Comparison of ENCODE assay signal across 8 mouse cellular contexts in the genomic region with DNA sequence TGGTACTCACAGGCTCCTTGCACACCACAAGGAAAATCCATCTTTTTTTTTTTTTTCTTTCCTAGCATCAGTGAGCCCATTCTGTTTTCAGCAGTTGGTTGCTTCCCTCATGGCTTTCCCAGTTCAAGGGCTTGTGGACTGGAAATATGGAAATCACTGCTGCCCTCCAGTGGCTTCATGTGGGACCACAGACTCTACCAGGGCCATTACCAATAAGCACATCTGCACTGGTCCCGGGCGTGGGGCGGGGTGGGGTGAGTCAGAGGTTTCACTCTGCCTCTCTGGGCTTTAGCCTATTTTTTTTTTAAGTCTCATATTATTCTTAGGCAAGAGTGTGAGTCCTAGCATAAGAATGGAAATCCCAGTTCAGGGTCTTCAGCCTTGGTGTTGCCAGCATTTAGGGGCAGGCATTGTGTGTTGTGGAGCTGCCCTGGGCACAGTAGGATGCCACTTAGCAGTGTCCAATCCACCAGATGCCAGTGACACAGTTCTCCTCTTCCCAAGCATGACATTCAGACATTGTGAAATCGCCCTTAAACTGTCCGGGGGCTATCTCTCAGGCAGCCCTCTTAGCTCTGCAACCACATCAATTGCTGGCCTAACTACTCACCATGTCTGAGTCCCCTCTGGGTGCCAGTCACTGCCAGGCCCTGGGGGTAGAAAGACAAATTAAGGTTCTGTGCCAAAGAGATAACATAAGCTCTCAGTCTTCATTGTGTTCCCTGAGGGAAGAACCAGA.
A peak's percentile ranks its signal among the peaks of the same experiment; 100 is the strongest.
DNase-seq lines count a peak whose midpoint lies in the region; ATAC-seq and TF ChIP-seq lines count a peak whose summit lies in the region.

No protein-coding gene starts in this region.

- H3K4me2 ChIP-seq in kidney, embryonic 14.5 days (replicated peaks; ENCODE audit: low read depth, low read length), result no peak overlapping the region
- no peak overlapping the region for H3K4me2 ChIP-seq in limb, embryonic 14.5 days (replicated peaks; ENCODE audit: low read depth, low read length, severe bottlenecking)

- no peaks in the 10 kb centered on the region for H3K36me3 ChIP-seq in E14TG2a.4 (ENCODE audit: insufficient read depth, low read length)
- H3K36me3 ChIP-seq in kidney, embryonic 14.5 days (ENCODE audit: control insufficient read depth, insufficient read depth, low read length), result no peaks in the 10 kb centered on the region
- no peaks in the 10 kb centered on the region for H3K36me3 ChIP-seq in limb, embryonic 14.5 days (ENCODE audit: control insufficient read depth, insufficient read depth, low read length)

- peak; percentile 90 for DNase-seq in brain, adult 2 months (ENCODE audit: low read depth, low spot score)
- peak; percentile 82 to 86 for DNase-seq in heart, adult 9 months (ENCODE audit: low spot score in 2 of 2)
- peak; percentile 67 for DNase-seq in limb, embryonic 14.5 days (ENCODE audit: low spot score)
- DNase-seq in natural killer cell, adult 2 months (ENCODE audit: low spot score in 2 of 2), result peak; percentile 65 to 71
- peak; percentile 34 for DNase-seq in testis, postnatal 14 days (ENCODE audit: low spot score)

- 0 out of 2 replicates have a peak, but pooled peaks have one; percentile 48 for ATAC-seq in erythroblast, adult 5-6 weeks (replicated peaks; ENCODE audit: low FRiP score, poor library complexity, severe bottlenecking)
- ATAC-seq in kidney, embryonic 14.5 days (ENCODE audit: low FRiP score, low TSS enrichment), result peak; percentile 26; the same call in 1 of the 2 replicates
- peak; percentile 51; the same call in 1 of the 2 replicates for ATAC-seq in limb, embryonic 14.5 days (ENCODE audit: low FRiP score, low read depth)

- TF ChIP-seq POLR2A in limb, embryonic 14.5 days (IDR thresholded peaks at IDR 0.05; ENCODE audit: borderline replicate concordance, extremely low read depth, insufficient read depth, insufficient read length), result no peak

- no peaks in the 10 kb centered on the region for H3K9me3 ChIP-seq in E14TG2a.4 (ENCODE audit: low read length)
- H3K9me3 ChIP-seq in kidney, embryonic 14.5 days (ENCODE audit: control insufficient read depth, low read length), result no peaks in the 10 kb centered on the region
- no peaks in the 10 kb centered on the region for H3K9me3 ChIP-seq in limb, embryonic 14.5 days (ENCODE audit: control insufficient read depth, low read length)

- no peak overlapping the region for H3K27ac ChIP-seq in kidney, embryonic 14.5 days (ENCODE audit: low read depth, low read length)
- H3K27ac ChIP-seq in limb, embryonic 14.5 days (replicated peaks; ENCODE audit: low read depth, low read length), result no peak overlapping the region

- peaks cover 92% of the 10 kb centered on the region for H3K4me1 ChIP-seq in E14TG2a.4 (replicated peaks; ENCODE audit: low read depth, low read length)
- H3K4me1 ChIP-seq in kidney, embryonic 14.5 days (ENCODE audit: control insufficient read depth, insufficient read depth, low read length), result 0 out of 2 replicates have a peak, but pooled peaks cover 3% of the 10 kb centered on the region
- H3K4me1 ChIP-seq in limb, embryonic 14.5 days (ENCODE audit: control insufficient read depth, insufficient read depth, low read length), result peaks cover 9% of the 10 kb centered on the region

- no peaks in the 10 kb centered on the region for H3K27me3 ChIP-seq in E14TG2a.4 (ENCODE audit: insufficient read depth, low read length)
- H3K27me3 ChIP-seq in kidney, embryonic 14.5 days (ENCODE audit: control insufficient read depth, insufficient read depth, low read length), result no peaks in the 10 kb centered on the region
- no peaks in the 10 kb centered on the region for H3K27me3 ChIP-seq in limb, embryonic 14.5 days (ENCODE audit: control insufficient read depth, insufficient read depth, low read length)

- H3K9ac ChIP-seq in kidney, embryonic 14.5 days (ENCODE audit: low read depth, low read length), result no peak overlapping the region
- H3K9ac ChIP-seq in limb, embryonic 14.5 days (ENCODE audit: low read depth, low read length, severe bottlenecking), result no peak overlapping the region

- peak overlapping the region; percentile 56 for H3K4me3 ChIP-seq in E14TG2a.4 (replicated peaks; ENCODE audit: low read length)
- no peak overlapping the region for H3K4me3 ChIP-seq in kidney, embryonic 14.5 days (ENCODE audit: low read length)
- H3K4me3 ChIP-seq in limb, embryonic 14.5 days (replicated peaks; ENCODE audit: low read length), result no peak overlapping the region

- WGBS in kidney, embryonic 14.5 days, result 61% methylated on average over 5 of the region's 5 CpGs
- 52% methylated on average over 5 of the region's 5 CpGs for WGBS in limb, embryonic 14.5 days

- TF ChIP-seq CTCF in E14TG2a.4 (conservative IDR thresholded peaks at IDR 0.05; ENCODE audit: low read length), result peak; percentile 54

Comparison
In these comparisons a context has a peak if more than half of its experiments do, and no peak if none do; other contexts are left out.
1. DNase-seq: peak in every context shown above with its lines; median percentile 90 in brain, adult 2 months; 84 in heart, adult 9 months; 68 in natural killer cell, adult 2 months; 67 in limb, embryonic 14.5 days; 34 in testis, postnatal 14 days.